Mouse (Mus musculus) bone marrow, adult 2 months (tissue): ENCODE measurements around the gene Anapc11.

ENCODE experiments used
- CTCF ChIP-seq: fragments of 200-500 bp; IDR thresholded peaks from 2 replicates; pipeline ENCODE4 v1.5.1; 2011; ENCODE audit warnings: low read length, control low read depth; ENCODE audit not compliant: control insufficient read depth, insufficient read depth
- POLR2A ChIP-seq: fragments of 200-500 bp; IDR thresholded peaks from 2 replicates; pipeline ENCODE4 v1.6.1; 2011; ENCODE audit warnings: low read depth, mild to moderate bottlenecking, control low read depth, low read length, borderline replicate concordance; ENCODE audit not compliant: control insufficient read depth

DNA sequence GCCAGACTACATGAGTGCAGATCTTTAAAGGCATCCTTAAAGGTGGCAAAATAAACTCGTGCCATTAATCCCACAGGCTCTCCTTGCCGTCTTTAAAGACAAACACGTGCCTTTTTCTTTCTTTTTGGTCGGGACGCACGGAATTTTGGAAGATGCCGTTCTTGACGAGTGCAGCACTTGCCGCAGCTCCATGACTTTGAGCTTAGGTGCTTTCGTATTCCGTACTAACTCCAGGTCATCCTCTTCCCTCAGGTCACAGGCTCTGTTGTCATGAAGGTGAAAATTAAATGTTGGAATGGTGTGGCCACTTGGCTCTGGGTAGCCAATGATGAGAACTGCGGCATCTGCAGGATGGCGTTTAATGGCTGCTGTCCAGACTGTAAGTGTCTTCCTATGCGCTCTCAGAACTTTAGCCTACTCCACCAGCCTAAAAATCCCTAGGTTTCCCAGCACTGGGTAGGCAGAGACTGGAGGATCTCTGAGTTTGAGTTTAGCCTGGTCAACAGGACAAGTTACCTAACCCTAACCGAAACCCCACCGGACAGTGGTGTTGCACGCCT, 849 bp downstream of the Anapc11 start:
- no peak for TF ChIP-seq CTCF
- no peak for TF ChIP-seq POLR2A
